Mouse (Mus musculus) ES-E14 (cell line): ENCODE results near the gene Lsm5. TPM values are rescaled to one million over a fixed set of nuclear protein-coding genes. Genes with fewer than 3 reads are reported as not detected.
A peak's percentile ranks its signal among the peaks of the same experiment; 100 is the strongest.

Experiments
- DNase-seq: peaks from one replicate; pipeline ENCODE4 v3.0.0-alpha.2; 2013; ENCODE audit warnings: low read depth, low spot score
- H3K27ac ChIP-seq: 2 replicates; pipeline ENCODE4 v1.5.1; 2012; ENCODE audit warnings: low read depth, mild to moderate bottlenecking, low read length, moderate library complexity, mixed read lengths; ENCODE audit not compliant: poor library complexity, insufficient read depth, severe bottlenecking
- H3K36me3 ChIP-seq: 2 replicates; pipeline ENCODE4 v1.6.1; 2012; ENCODE audit warnings: mild to moderate bottlenecking, low read length, moderate library complexity, mixed read lengths; ENCODE audit not compliant: control insufficient read depth, poor library complexity, insufficient read depth, severe bottlenecking
- H3K4me1 ChIP-seq, 2 experiments: fragments of 150-350 bp in 1 of 2; sonication (generic) in 1 of 2; 2 replicates each; pipeline ENCODE4 v1.6.1; 2012; ENCODE audit warnings: low read length in 2 of 2, mild to moderate bottlenecking in 1 of 2, mixed read lengths in 1 of 2; ENCODE audit not compliant: control insufficient read depth in 2 of 2, insufficient read depth in 2 of 2, poor library complexity in 1 of 2
- H3K4me3 ChIP-seq, 2 experiments: fragments of 150-350 bp in 1 of 2; sonication (generic) in 1 of 2; 2 replicates each; pipeline ENCODE4 v1.5.1; 2012; ENCODE audit warnings: low read length in 2 of 2, low read depth in 1 of 2, mild to moderate bottlenecking in 1 of 2, mixed read lengths in 1 of 2; ENCODE audit not compliant: insufficient read depth in 1 of 2, poor library complexity in 1 of 2, severe bottlenecking in 1 of 2
- H3K9ac ChIP-seq: 2 replicates; pipeline ENCODE4 v1.6.1; 2012; ENCODE audit warnings: low read depth, mild to moderate bottlenecking, low read length, mixed read lengths; ENCODE audit not compliant: poor library complexity, insufficient read depth, severe bottlenecking
- H3K9me3 ChIP-seq: fragments of 150-350 bp; sonication (generic); 2 replicates; pipeline ENCODE4 v1.6.1; 2012; ENCODE audit warnings: low read depth, mild to moderate bottlenecking, low read length; ENCODE audit not compliant: control insufficient read depth, insufficient read depth
- CHD2 ChIP-seq: IDR thresholded peaks from 2 replicates; pipeline ENCODE4 v1.6.1; 2014; ENCODE audit warnings: mild to moderate bottlenecking, low read depth, low read length, inconsistent platforms
- HCFC1 ChIP-seq: IDR thresholded peaks from 2 replicates; pipeline ENCODE4 v1.6.1; 2012; ENCODE audit warnings: low read length, inconsistent platforms, borderline replicate concordance; ENCODE audit not compliant: insufficient read depth
- MAFK ChIP-seq: IDR thresholded peaks from 2 replicates; pipeline ENCODE4 v1.6.1; 2014; ENCODE audit warnings: mild to moderate bottlenecking, low read depth, low read length, inconsistent platforms; ENCODE audit not compliant: insufficient read depth
- ZC3H11A ChIP-seq: IDR thresholded peaks from 2 replicates; pipeline ENCODE4 v1.6.1; 2012; ENCODE audit warnings: low read depth, mild to moderate bottlenecking, inconsistent platforms, low read length, borderline replicate concordance
- ZNF384 ChIP-seq: IDR thresholded peaks from 2 replicates; pipeline ENCODE4 v1.6.1; 2012; ENCODE audit warnings: low read depth, low read length, inconsistent platforms
- in situ Hi-C, 2 experiments: fragments of 600-800 bp; cut with MboI; formaldehyde crosslinking; loops; one replicate each; pipeline ENCODE4 v1.15.1; 2025; ENCODE audit warnings: low sequenced_read_pairs in 2 of 2, inconsistent platforms in 1 of 2; ENCODE audit not compliant: unreplicated experiment in 2 of 2
- total RNA-seq: library from RNA; depleted of rRNA; stranded (reverse); fragments of 300-350 nt; gene quantifications from 2 replicates; pipeline ENCODE4 v1.2.3, GENCODE M21; 2012; rRNA removed

Gene Lsm5
- total RNA-seq, 1 experiment = 122 TPM

- Histone ChIP-seq H3K4me3 (no peak overlapping the region), H3K4me1 (no peaks in the 10 kb centered on the region), H3K27ac (no peak overlapping the region), H3K36me3 (no peaks in the 10 kb centered on the region), H3K9me3 (no peaks in the 10 kb centered on the region), H3K9ac (no peak overlapping the region)
- TF ChIP-seq ZC3H11A (no peak), MAFK (no peak), HCFC1 (no peak), CHD2 (no peak), ZNF384 (no peak)
- in situ Hi-C loops = no loop called here
- DNase-seq = no peak
Measured at GRCm38 (mm10) chr6:56655393-56655792, 49.1 kb downstream of the Lsm5 start.

GRCm38 (mm10) chr6:56652121-56652592 lies 52.4 kb downstream of the Lsm5 start:
- H3K9ac ChIP-seq = peak overlapping the region; percentile 53; the same call in 1 of the 2 replicates
- peak overlapping the region; percentile 49 to 68; a peak in 3 of 4 replicates for H3K4me3 ChIP-seq
- in situ Hi-C loops = no loop called here
- H3K4me1 ChIP-seq = no peaks in the 10 kb centered on the region
- H3K9me3 ChIP-seq = no peaks in the 10 kb centered on the region
- TF ChIP-seq CHD2 (no peak), MAFK (no peak), ZNF384 (no peak), HCFC1 (no peak), ZC3H11A (no peak)
- no peaks in the 10 kb centered on the region for H3K36me3 ChIP-seq
- DNase-seq = peak; percentile 58
- H3K27ac ChIP-seq = no peak overlapping the region

Other genes with a start within 250 kb of the Lsm5 start
- 0.18 and 0.26 TPM in 2 replicates for gene Pde1c, start 135.6 kb downstream of the Lsm5 start, total RNA-seq
- 12.9 and 18.1 TPM in 2 replicates for gene Avl9, start 10.2 kb upstream of the Lsm5 start, total RNA-seq
- gene Kbtbd2, start 93.1 kb upstream of the Lsm5 start, total RNA-seq = 19.8 and 24.8 TPM in 2 replicates
- gene Fkbp9, start 127.3 kb upstream of the Lsm5 start, total RNA-seq = 204 and 345 TPM in 2 replicates
- 15.6 and 17.7 TPM in 2 replicates for gene Nt5c3, start 219.2 kb upstream of the Lsm5 start, total RNA-seq
- 0.36 TPM in 1 of 2 replicates, not detected in the other for gene Vmn1r4, start 219.3 kb upstream of the Lsm5 start, total RNA-seq